Mouse (Mus musculus) heart, embryonic 11.5 days (tissue): Measurements from ENCODE around the gene Ak4. TPM values are rescaled to one million over a fixed set of nuclear protein-coding genes. Genes with fewer than 3 reads are reported as not detected.

Source experiments
- ATAC-seq: fragments of 200-750 bp; cut with Nextera tagmentation; replicated peaks from 2 replicates; pipeline ENCODE4 v1.8.0; 2017; ENCODE audit warnings: moderate library complexity; ENCODE audit not compliant: insufficient number of reproducible peaks, low FRiP score, low TSS enrichment
- H3K27ac ChIP-seq: fragments of 300-500 bp; sonication (generic); 2 replicates; pipeline ENCODE4 v1.5.1; 2014; ENCODE audit warnings: mild to moderate bottlenecking, low read depth, low read length
- H3K27me3 ChIP-seq: fragments of 300-500 bp; sonication (generic); 2 replicates; pipeline ENCODE4 v1.6.1; 2014; ENCODE audit warnings: mild to moderate bottlenecking, low read length, mixed read lengths; ENCODE audit not compliant: control insufficient read depth, insufficient read depth
- H3K36me3 ChIP-seq: fragments of 300-500 bp; sonication (generic); 2 replicates; pipeline ENCODE4 v1.6.1; 2014; ENCODE audit warnings: mild to moderate bottlenecking, low read length, moderate library complexity, mixed read lengths; ENCODE audit not compliant: control insufficient read depth, insufficient read depth
- H3K4me1 ChIP-seq: fragments of 300-500 bp; sonication (generic); 2 replicates; pipeline ENCODE4 v1.6.1; 2014; ENCODE audit warnings: low read length; ENCODE audit not compliant: control insufficient read depth, insufficient read depth
- H3K4me2 ChIP-seq: fragments of 300-500 bp; sonication (generic); 2 replicates; pipeline ENCODE4 v1.6.1; 2014; ENCODE audit warnings: mild to moderate bottlenecking, moderate library complexity
- H3K4me3 ChIP-seq: fragments of 300-500 bp; sonication (generic); 2 replicates; pipeline ENCODE4 v1.5.1; 2014; ENCODE audit warnings: low read depth, low read length
- H3K9ac ChIP-seq: fragments of 300-500 bp; sonication (generic); 2 replicates; pipeline ENCODE4 v1.6.1; 2014; ENCODE audit warnings: mild to moderate bottlenecking, low read depth, low read length, moderate library complexity
- H3K9me3 ChIP-seq: fragments of 300-500 bp; sonication (generic); replicated peaks from 2 replicates; pipeline ENCODE4 v1.6.1; 2016; ENCODE audit warnings: low read length; ENCODE audit not compliant: control insufficient read depth
- WGBS: fragments of 180-500 bp; shearing (Covaris S2); extraction: QIAGEN DNeasy Blood & Tissue Kit; methylation state at CpG from one replicate; pipeline ENCODE4 v1.1.7; 2014; ENCODE audit not compliant: insufficient replicate concordance; 5-methylcytosine and 5-hydroxymethylcytosine counted together
- polyA plus RNA-seq: library from polyadenylated mRNA; unstranded; fragments of >200 nt; fragmentation: Nextera tagmentation; extraction: Ambion mirVana; gene quantifications from 2 replicates; pipeline ENCODE4 v1.2.1, GENCODE M21; 2014

The Ak4 gene
- polyA plus RNA-seq, 1 experiment from 2014 or later = 9.4 TPM

DNA sequence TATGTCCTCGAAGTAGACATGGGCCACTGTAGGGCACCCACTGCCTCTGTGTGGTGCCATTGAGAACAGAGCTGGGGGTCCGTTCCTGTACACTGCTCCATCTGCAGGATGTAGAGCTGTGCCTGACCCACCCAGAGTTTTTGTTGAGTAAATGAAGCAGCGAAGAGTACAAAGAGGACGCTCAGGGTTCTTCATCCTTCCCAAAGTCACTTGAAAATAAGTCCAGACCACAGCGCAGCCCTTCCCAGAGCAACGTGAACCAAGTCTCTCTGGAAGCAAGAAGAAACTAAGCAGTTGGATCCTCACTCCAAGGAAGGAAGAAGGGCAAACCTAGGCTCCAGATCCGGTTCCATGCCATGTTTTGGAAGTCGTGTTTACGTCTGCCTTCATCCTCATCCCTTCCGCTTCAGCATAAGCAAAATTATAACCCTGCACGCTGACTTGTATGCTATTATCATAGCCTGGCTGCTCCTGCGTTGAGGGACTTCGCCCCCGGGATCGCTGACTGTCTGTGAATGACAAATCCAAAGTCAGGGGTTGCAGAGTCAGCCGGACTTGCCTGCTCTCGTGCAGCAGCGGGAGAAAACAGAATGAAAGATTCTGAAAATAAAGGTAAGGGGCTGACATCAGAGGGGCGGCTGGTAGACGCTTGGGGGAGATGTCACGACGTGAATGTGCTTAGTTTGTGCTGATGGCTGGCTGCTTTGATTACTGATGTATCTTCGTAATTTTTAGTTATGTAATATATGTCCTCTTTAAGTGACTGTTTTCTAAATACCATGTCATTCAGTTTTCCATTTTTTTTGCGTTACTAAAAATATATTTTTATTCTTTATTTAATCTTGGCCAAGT is 88.7 kb downstream of the Ak4 start:
- H3K9me3 ChIP-seq = no peaks in the 10 kb centered on the region

DNA sequence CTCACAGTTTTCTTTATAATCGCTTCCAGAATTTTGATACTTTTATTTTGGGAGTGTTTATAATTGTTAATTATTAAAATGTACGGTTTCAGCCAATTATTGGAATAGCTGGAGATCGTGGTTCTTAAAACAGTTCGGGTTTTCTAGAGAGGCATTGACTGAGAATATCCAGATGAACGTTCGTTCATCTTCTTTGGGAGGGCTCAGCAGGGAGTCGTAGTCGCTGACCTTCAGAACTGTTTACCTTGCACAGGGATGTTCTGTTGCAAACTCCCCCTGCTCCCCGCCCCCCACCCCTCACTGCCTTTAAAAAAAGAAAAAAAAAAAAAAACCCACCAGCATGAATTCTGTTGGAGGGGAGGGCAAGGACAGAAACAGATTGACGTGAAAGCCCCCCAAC is 89.4 kb downstream of the Ak4 start:
- Histone ChIP-seq H3K9me3 (no peaks in the 10 kb centered on the region), H3K4me2 (peak overlapping the region; percentile 94), H3K4me3 (peak overlapping the region; percentile 46), H3K36me3 (no peaks in the 10 kb centered on the region), H3K27ac (no peak overlapping the region), H3K9ac (no peak overlapping the region), H3K4me1 (peaks cover 4% of the 10 kb centered on the region), H3K27me3 (peaks cover 10% of the 10 kb centered on the region)
- ATAC-seq = no peak
- 3% methylated on average over 10 of the region's 10 CpGs for WGBS

More for the DNA sequence above, 88.7 kb downstream of the Ak4 start:
- Histone ChIP-seq H3K9ac (no peak overlapping the region), H3K27me3 (peaks cover 10% of the 10 kb centered on the region), H3K36me3 (no peaks in the 10 kb centered on the region), H3K4me2 (peak overlapping the region; percentile 94), H3K4me1 (peaks cover 4% of the 10 kb centered on the region), H3K4me3 (peak overlapping the region; percentile 54), H3K27ac (no peak overlapping the region)
- 11% methylated on average over 24 of the region's 24 CpGs for WGBS
- no peak for ATAC-seq

DNA sequence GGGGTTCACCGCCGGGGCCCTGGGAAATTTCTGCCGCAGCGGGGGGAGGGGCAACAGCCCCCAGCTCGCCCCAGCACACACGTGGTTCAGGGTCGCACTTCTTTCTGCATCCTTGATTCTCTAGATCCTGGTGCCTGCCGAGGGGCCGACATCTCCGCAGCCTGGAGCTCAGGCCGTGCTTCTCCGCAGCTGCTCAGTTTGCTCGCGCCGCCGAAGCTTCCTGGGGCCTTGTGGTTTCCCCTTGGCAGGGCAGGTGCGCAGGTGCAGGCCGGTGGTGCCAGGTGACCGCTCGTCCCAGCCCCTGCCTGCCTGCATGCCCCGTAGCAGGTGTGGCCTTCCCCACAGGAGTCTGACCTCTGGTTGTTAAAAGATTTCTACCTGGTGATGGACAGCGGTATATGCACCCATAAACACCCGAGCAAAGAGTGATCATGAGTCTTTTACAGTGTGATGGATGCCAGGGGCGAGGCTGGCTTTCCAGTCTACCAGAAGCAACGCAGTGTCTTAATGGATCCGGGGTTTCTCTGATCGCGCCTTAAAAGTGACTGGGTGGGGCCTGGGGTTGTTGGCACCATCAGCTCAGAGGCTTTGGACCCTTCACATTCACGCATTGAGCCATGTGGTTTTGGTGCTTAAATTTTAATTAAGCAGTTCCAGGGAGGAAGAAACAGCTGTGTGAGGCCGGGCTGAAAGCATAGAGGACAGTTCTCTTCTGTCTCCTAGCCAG is 89.9 kb downstream of the Ak4 start:
- H3K4me1 ChIP-seq = peaks cover 4% of the 10 kb centered on the region
- H3K27me3 ChIP-seq = peaks cover 10% of the 10 kb centered on the region
- H3K4me2 ChIP-seq = peak overlapping the region; percentile 94
- H3K27ac ChIP-seq = no peak overlapping the region
- no peaks in the 10 kb centered on the region for H3K36me3 ChIP-seq
- H3K9me3 ChIP-seq = no peaks in the 10 kb centered on the region
- no peak for ATAC-seq
- WGBS = 7% methylated on average over 30 of the region's 30 CpGs
- peak overlapping the region; percentile 46 for H3K4me3 ChIP-seq
- H3K9ac ChIP-seq = no peak overlapping the region

DNA sequence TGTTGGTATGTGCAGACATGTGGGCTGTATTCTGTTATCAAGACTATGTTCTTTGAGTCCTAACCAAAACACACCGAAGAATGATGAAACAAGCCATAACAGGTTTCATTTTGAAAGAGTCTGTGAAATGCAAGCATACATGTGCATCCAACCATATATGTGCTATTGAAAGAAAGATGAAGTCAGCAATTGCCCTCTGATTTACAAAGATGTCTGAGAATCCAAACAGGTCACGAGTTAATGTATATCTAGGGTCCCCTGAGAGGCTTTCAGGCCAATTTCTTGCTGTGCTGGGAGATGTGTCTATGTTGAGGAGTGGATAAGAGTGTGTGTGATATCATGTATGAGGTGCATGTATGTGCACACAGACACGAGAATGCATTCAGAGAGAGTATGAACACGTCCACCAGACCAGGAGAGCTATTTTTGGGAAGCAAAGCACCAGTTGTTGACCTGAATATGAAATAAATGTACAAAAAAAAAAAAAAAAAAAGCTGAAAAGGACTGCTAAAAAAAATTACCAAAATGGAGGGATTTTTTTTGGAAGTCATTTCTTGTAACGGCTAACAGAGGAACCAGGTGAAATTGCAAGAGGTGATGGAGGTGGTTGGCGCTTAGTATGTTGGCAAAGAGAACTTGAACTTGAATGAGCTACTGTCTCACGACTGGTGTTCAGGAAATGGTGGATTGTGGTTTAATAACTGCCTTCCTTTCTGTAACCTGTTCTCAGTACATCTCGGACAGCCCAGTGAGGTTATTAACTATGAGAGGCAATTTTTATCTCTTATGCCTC is 91.2 kb downstream of the Ak4 start:
- Histone ChIP-seq H3K4me2 (no peak overlapping the region), H3K4me3 (no peak overlapping the region), H3K4me1 (peaks cover 4% of the 10 kb centered on the region), H3K9me3 (no peaks in the 10 kb centered on the region), H3K27ac (no peak overlapping the region), H3K27me3 (peaks cover 10% of the 10 kb centered on the region), H3K36me3 (no peaks in the 10 kb centered on the region), H3K9ac (no peak overlapping the region)
- 82% methylated on average over 8 of the region's 8 CpGs for WGBS
- ATAC-seq = no peak

DNA sequence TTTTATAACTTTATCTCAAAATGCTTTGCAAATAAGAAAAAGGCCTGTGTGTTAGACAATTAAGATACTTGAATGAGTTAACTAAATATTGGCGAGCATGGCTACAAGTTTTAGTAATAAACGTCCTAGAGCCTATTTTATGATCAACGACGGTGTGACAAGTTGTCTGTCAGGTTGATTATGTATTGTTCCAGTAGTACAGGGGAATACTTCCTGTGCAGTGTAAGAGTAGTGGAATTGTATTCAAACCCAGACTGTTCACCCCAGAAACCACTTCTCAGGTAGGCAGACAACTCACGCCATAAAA is 91.8 kb downstream of the Ak4 start:
- no peaks in the 10 kb centered on the region for H3K36me3 ChIP-seq
- no peak overlapping the region for H3K4me3 ChIP-seq
- H3K4me1 ChIP-seq = peaks cover 4% of the 10 kb centered on the region
- H3K27ac ChIP-seq = no peak overlapping the region
- no peak for ATAC-seq
- H3K27me3 ChIP-seq = peaks cover 10% of the 10 kb centered on the region
- H3K9ac ChIP-seq = no peak overlapping the region
- no peak overlapping the region for H3K4me2 ChIP-seq
- WGBS = 77% methylated on average over 5 of the region's 5 CpGs
- H3K9me3 ChIP-seq = no peaks in the 10 kb centered on the region

DNA sequence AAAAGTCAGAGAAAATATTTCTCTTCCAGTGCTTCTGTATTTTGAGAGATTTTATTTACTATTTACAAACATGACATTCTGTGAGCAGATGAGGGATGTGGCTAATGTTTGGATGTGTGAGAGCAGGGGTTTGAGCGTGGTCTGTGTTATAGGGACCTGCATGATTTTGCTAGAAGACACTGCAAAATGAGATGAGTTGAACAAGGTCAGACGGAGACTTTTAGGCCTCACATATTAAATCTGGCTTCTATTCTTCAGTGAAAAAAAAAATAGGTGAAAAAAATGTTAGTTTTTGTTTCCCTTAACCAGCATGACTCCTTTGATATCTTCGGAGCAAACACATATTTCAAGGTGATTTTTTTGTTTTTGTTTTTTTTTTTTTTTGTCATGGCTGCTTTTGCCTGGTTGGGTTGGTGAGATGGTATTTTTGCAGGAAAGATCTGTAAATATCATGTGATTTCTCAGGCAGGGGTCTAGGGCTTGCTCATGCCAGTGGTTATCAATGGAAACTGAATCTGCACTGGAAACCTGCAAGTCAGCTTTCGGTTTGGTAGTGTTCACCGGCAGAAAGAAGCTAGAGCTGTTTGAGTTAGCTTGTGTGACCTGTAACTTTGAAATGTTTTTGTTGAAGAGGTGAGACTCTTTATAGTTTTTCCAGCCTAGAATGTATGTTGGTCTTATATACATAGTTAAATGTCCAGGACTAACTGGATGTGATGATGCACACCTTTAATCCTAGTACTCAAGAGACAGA is 92.9 kb downstream of the Ak4 start:
- 88% methylated on average over 5 of the region's 5 CpGs for WGBS
- H3K9ac ChIP-seq = no peak overlapping the region
- ATAC-seq = no peak

DNA sequence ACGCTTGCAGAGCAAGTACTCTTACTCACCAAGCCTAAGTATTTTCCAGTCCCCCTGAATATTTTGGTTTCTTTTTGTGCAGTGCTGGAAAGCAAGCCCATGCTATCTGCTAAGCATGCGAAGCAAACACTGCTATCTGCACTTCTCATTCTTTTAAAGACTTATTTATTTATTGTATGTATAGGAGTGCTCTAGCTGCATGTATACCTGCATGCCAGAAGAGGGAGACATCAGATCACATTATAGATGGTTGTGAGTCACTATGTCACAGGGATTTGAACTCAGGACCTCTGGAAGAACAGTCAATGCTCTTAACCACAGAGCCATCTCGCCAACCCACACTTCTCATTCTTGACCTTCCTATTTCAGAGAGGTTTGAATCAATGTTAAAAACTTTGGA is 94.2 kb downstream of the Ak4 start:
- WGBS = 77% methylated on average over 3 of the region's 3 CpGs
- no peaks in the 10 kb centered on the region for H3K9me3 ChIP-seq
- H3K4me1 ChIP-seq = peaks cover 4% of the 10 kb centered on the region
- peaks cover 10% of the 10 kb centered on the region for H3K27me3 ChIP-seq
- no peak overlapping the region for H3K27ac ChIP-seq
- H3K36me3 ChIP-seq = no peaks in the 10 kb centered on the region
- no peak overlapping the region for H3K9ac ChIP-seq
- H3K4me2 ChIP-seq = no peak overlapping the region
- ATAC-seq = no peak
- H3K4me3 ChIP-seq = no peak overlapping the region

More for the DNA sequence above, 92.9 kb downstream of the Ak4 start:
- no peaks in the 10 kb centered on the region for H3K9me3 ChIP-seq
- H3K36me3 ChIP-seq = no peaks in the 10 kb centered on the region
- no peak overlapping the region for H3K4me2 ChIP-seq
- H3K27me3 ChIP-seq = peaks cover 10% of the 10 kb centered on the region
- H3K4me1 ChIP-seq = peaks cover 4% of the 10 kb centered on the region
- no peak overlapping the region for H3K4me3 ChIP-seq
- no peak overlapping the region for H3K27ac ChIP-seq

DNA sequence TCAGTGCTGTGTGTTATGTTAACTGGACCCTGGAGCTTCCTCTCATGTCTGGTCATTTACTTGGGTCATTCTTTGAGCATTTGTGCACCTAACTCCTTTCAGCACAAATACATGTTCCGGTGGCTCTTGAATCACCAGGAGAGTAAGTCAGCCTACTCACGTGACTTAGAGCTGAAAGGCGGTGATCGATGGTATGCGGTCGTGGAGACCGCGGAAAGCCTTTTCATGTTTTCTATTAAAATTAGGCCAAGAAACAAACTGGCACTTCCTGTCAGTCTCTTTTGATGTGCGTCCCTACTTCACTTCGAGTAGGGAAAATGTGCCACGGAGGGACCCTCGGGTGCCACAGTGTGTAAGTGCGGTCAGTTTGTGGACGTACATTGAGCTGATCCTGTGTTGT is 96.8 kb downstream of the Ak4 start:
- no peak overlapping the region for H3K9ac ChIP-seq

More for the DNA sequence above, 96.8 kb downstream of the Ak4 start:
- Histone ChIP-seq H3K4me2 (no peak overlapping the region), H3K27ac (no peak overlapping the region), H3K4me3 (no peak overlapping the region), H3K27me3 (no peaks in the 10 kb centered on the region), H3K36me3 (no peaks in the 10 kb centered on the region), H3K4me1 (no peaks in the 10 kb centered on the region), H3K9me3 (no peaks in the 10 kb centered on the region)
- 92% methylated on average over 14 of the region's 14 CpGs for WGBS
- ATAC-seq = no peak
